Mouse (Mus musculus) limb, embryonic 14.5 days (tissue): Measurements from ENCODE around the gene Gng12. TPM values are rescaled to one million over a fixed set of nuclear protein-coding genes. Genes with fewer than 3 reads are reported as not detected.

Experiments used
- ATAC-seq: fragments of 200-750 bp; cut with Nextera tagmentation; 2 replicates; pipeline ENCODE4 v1.8.0; 2017; ENCODE audit warnings: low read depth, moderate number of reproducible peaks, moderate TSS enrichment; ENCODE audit not compliant: low FRiP score
- DNase-seq: peaks from one replicate; pipeline ENCODE4 v3.0.0-alpha.2; 2015; ENCODE audit warnings: low spot score
- H3K27ac ChIP-seq: fragments of 300-500 bp; sonication (generic); replicated peaks from 2 replicates; pipeline ENCODE4 v1.5.1; 2014; ENCODE audit warnings: low read depth, mild to moderate bottlenecking, low read length, moderate library complexity, mixed read lengths
- H3K27me3 ChIP-seq: fragments of 300-500 bp; sonication (generic); 2 replicates; pipeline ENCODE4 v1.6.1; 2014; ENCODE audit warnings: low read length, mixed read lengths; ENCODE audit not compliant: control insufficient read depth, insufficient read depth
- H3K36me3 ChIP-seq: fragments of 300-500 bp; sonication (generic); 2 replicates; pipeline ENCODE4 v1.6.1; 2014; ENCODE audit warnings: mild to moderate bottlenecking, low read length, moderate library complexity, mixed read lengths; ENCODE audit not compliant: control insufficient read depth, insufficient read depth
- H3K4me1 ChIP-seq: fragments of 300-500 bp; sonication (generic); 2 replicates; pipeline ENCODE4 v1.6.1; 2014; ENCODE audit warnings: antibody characterized with exemption, low read length, mixed read lengths; ENCODE audit not compliant: control insufficient read depth, insufficient read depth
- H3K4me2 ChIP-seq: fragments of 300-500 bp; sonication (generic); replicated peaks from 2 replicates; pipeline ENCODE4 v1.6.1; 2014; ENCODE audit warnings: low read depth, mild to moderate bottlenecking, low read length, moderate library complexity; ENCODE audit not compliant: severe bottlenecking
- H3K4me3 ChIP-seq: fragments of 300-500 bp; sonication (generic); replicated peaks from 2 replicates; pipeline ENCODE4 v1.5.1; 2014; ENCODE audit warnings: low read length
- H3K9ac ChIP-seq: fragments of 300-500 bp; sonication (generic); 2 replicates; pipeline ENCODE4 v1.6.1; 2014; ENCODE audit warnings: mild to moderate bottlenecking, low read depth, low read length, moderate library complexity; ENCODE audit not compliant: severe bottlenecking
- H3K9me3 ChIP-seq: fragments of 300-500 bp; sonication (generic); 2 replicates; pipeline ENCODE4 v1.6.1; 2016; ENCODE audit warnings: low read length; ENCODE audit not compliant: control insufficient read depth
- POLR2A ChIP-seq: fragments of 200-500 bp; IDR thresholded peaks from 2 replicates; pipeline ENCODE4 v1.8.0; 2012; ENCODE audit warnings: inconsistent platforms, mild to moderate bottlenecking, moderate library complexity, borderline replicate concordance; ENCODE audit not compliant: insufficient read depth, insufficient read length; ENCODE audit errors: extremely low read depth
- WGBS: fragments of 180-500 bp; shearing (Covaris S2); extraction: QIAGEN DNeasy Blood & Tissue Kit; methylation state at CpG from one replicate; pipeline ENCODE4 v1.1.7; 2014; 5-methylcytosine and 5-hydroxymethylcytosine counted together
- polyA plus RNA-seq, 2 experiments: library from polyadenylated mRNA; depleted of rRNA in 1 of 2; stranded (reverse) in 1 of 2; unstranded in 1 of 2; fragments of >200 nt; fragmentation: Nextera tagmentation in 1 of 2; extraction: Ambion mirVana in 1 of 2; gene quantifications; 2 replicates each; pipeline versions ENCODE4 v1.2.1 to v1.2.3; 2012 to 2014

Gng12 gene
- polyA plus RNA-seq, 2 experiments, result 39.3 to 107 TPM

GRCm38 (mm10) chr6:67057574-67057973 lies 161.4 kb downstream of the Gng12 start:
- no peak for DNase-seq
- no peak for ATAC-seq
- no peaks in the 10 kb centered on the region for H3K4me1 ChIP-seq
- H3K27me3 ChIP-seq, result no peaks in the 10 kb centered on the region
- no peaks in the 10 kb centered on the region for H3K9me3 ChIP-seq
- H3K36me3 ChIP-seq, result no peaks in the 10 kb centered on the region
- H3K9ac ChIP-seq, result no peak overlapping the region
- H3K27ac ChIP-seq, result no peak overlapping the region
- 73% methylated on average over 5 of the region's 5 CpGs for WGBS
- no peak overlapping the region for H3K4me2 ChIP-seq
- no peak for TF ChIP-seq POLR2A
- H3K4me3 ChIP-seq, result no peak overlapping the region

GRCm38 (mm10) chr6:67057991-67058696 lies 161.9 kb downstream of the Gng12 start:
- H3K9me3 ChIP-seq, result no peaks in the 10 kb centered on the region
- no peak overlapping the region for H3K4me3 ChIP-seq
- DNase-seq (no peak), ATAC-seq (no peak)
- no peaks in the 10 kb centered on the region for H3K36me3 ChIP-seq
- H3K27ac ChIP-seq, result no peak overlapping the region
- H3K9ac ChIP-seq, result no peak overlapping the region
- TF ChIP-seq POLR2A, result no peak
- H3K4me1 ChIP-seq, result no peaks in the 10 kb centered on the region
- WGBS, result 83% methylated on average over 7 of the region's 7 CpGs
- no peaks in the 10 kb centered on the region for H3K27me3 ChIP-seq
- no peak overlapping the region for H3K4me2 ChIP-seq

DNA sequence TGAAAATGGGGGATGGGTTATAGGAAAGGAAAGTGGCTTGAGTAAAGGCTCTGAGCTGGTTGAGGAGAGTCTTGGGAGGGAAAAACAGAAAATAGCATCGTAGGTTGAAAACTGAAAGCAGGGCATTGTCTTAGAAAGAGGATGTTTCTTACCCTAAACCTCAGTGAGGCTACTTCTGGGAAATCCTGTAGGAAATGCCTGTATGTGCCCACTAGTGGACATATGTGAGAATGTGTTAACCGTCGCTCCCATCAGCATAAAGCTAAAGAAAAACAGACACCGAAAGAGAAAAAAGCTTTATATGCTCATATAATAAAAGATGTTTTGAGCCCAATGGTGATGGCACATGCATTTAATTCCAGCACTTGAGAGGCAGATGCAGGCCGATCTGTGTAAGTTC lies 163.9 kb downstream of the Gng12 start:
- no peak for DNase-seq

GRCm38 (mm10) chr6:67069219-67069762 lies 173.1 kb downstream of the Gng12 start:
- 84% methylated on average over 8 of the region's 8 CpGs for WGBS
- no peak for ATAC-seq
- Histone ChIP-seq H3K4me1 (no peaks in the 10 kb centered on the region), H3K36me3 (no peaks in the 10 kb centered on the region), H3K27ac (no peak overlapping the region), H3K27me3 (no peaks in the 10 kb centered on the region), H3K4me3 (no peak overlapping the region), H3K9me3 (no peaks in the 10 kb centered on the region), H3K9ac (no peak overlapping the region), H3K4me2 (no peak overlapping the region)
- no peak for TF ChIP-seq POLR2A
- no peak for DNase-seq

More for the DNA sequence above, 163.9 kb downstream of the Gng12 start:
- no peak overlapping the region for H3K27ac ChIP-seq
- no peaks in the 10 kb centered on the region for H3K36me3 ChIP-seq
- ATAC-seq, result no peak
- no peak overlapping the region for H3K4me3 ChIP-seq
- no peak overlapping the region for H3K9ac ChIP-seq
- H3K4me2 ChIP-seq, result no peak overlapping the region
- no peaks in the 10 kb centered on the region for H3K4me1 ChIP-seq
- TF ChIP-seq POLR2A, result no peak
- H3K27me3 ChIP-seq, result no peaks in the 10 kb centered on the region
- WGBS, result 86% methylated on average over 5 of the region's 5 CpGs
- H3K9me3 ChIP-seq, result no peaks in the 10 kb centered on the region

DNA sequence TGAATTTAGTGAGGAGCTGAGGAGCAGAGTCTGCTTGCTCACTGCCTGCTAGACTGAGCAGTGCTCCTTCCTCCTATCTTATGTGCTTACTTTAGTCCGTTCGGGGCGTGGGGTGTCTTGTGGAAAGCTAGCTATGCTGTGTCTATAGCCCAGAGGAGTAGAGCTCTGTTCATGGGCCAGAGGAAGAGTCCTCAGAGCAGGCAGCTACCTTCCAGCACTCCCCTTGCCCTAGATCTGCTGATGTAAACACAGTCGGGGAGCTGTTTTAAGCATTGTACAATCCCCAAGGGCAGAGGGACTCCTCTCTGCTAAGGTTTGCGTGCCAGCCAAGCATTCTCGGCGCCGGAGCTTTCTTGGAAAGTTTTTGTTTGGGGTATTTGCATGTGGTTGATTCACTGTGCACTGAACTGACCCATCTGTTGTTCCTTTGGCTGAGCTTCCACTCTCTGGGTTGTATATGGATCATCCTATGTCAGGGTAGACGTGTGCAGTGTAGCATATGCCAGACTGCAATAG lies 173.7 kb downstream of the Gng12 start:
- Histone ChIP-seq H3K9ac (no peak overlapping the region), H3K9me3 (no peaks in the 10 kb centered on the region), H3K36me3 (no peaks in the 10 kb centered on the region), H3K4me2 (no peak overlapping the region), H3K27me3 (no peaks in the 10 kb centered on the region), H3K4me3 (no peak overlapping the region), H3K4me1 (no peaks in the 10 kb centered on the region), H3K27ac (no peak overlapping the region)
- DNase-seq (no peak), ATAC-seq (no peak)
- WGBS, result 60% methylated on average over 9 of the region's 9 CpGs
- TF ChIP-seq POLR2A, result no peak

Other genes starting within 250 kb of the Gng12 start
- not detected in 2 replicates for gene Vmn1r35, start 210.5 kb upstream of the Gng12 start, polyA plus RNA-seq (2012; rRNA removed)
- gene Vmn1r35, start 210.5 kb upstream of the Gng12 start, polyA plus RNA-seq (2014; fragmentation: Nextera tagmentation; extraction: Ambion mirVana), result not detected in 2 replicates
- not detected in 2 replicates for gene Vmn1r36, start 177.2 kb upstream of the Gng12 start, polyA plus RNA-seq (2012; rRNA removed)
- not detected in 2 replicates for gene Vmn1r36, start 177.2 kb upstream of the Gng12 start, polyA plus RNA-seq (2014; fragmentation: Nextera tagmentation; extraction: Ambion mirVana)
- not detected in 2 replicates for gene Vmn1r37, start 167.0 kb upstream of the Gng12 start, polyA plus RNA-seq (2012; rRNA removed)
- gene Vmn1r37, start 167.0 kb upstream of the Gng12 start, polyA plus RNA-seq (2014; fragmentation: Nextera tagmentation; extraction: Ambion mirVana), result not detected in 2 replicates
- gene Vmn1r38, start 113.8 kb upstream of the Gng12 start, polyA plus RNA-seq (2012; rRNA removed), result not detected in 2 replicates
- gene Vmn1r38, start 113.8 kb upstream of the Gng12 start, polyA plus RNA-seq (2014; fragmentation: Nextera tagmentation; extraction: Ambion mirVana), result not detected in 2 replicates
- 0.03 TPM in 1 of 2 replicates, not detected in the other for gene Vmn1r39, start 85.8 kb upstream of the Gng12 start, polyA plus RNA-seq (2012; rRNA removed)
- gene Vmn1r39, start 85.8 kb upstream of the Gng12 start, polyA plus RNA-seq (2014; fragmentation: Nextera tagmentation; extraction: Ambion mirVana), result not detected in 2 replicates
- 18.6 and 20.3 TPM in 2 replicates for gene Gadd45a, start 141.1 kb downstream of the Gng12 start, polyA plus RNA-seq (2012; rRNA removed)
- gene Gadd45a, start 141.1 kb downstream of the Gng12 start, polyA plus RNA-seq (2014; fragmentation: Nextera tagmentation; extraction: Ambion mirVana), result 11.4 and 11.9 TPM in 2 replicates